Mouse (Mus musculus): ENCODE data around the gene Fam217a. TPM values are rescaled to one million over a fixed set of nuclear protein-coding genes. Genes with fewer than 3 reads are reported as not detected.
"Not testable (repeated sequence)": the region's sequence is repeated elsewhere in the genome, so short reads cannot be mapped to it uniquely, and the experiment has no call there.

The Fam217a gene
- polyA plus RNA-seq, 1 experiment from 2014 or later: 1.8 TPM

DNA sequence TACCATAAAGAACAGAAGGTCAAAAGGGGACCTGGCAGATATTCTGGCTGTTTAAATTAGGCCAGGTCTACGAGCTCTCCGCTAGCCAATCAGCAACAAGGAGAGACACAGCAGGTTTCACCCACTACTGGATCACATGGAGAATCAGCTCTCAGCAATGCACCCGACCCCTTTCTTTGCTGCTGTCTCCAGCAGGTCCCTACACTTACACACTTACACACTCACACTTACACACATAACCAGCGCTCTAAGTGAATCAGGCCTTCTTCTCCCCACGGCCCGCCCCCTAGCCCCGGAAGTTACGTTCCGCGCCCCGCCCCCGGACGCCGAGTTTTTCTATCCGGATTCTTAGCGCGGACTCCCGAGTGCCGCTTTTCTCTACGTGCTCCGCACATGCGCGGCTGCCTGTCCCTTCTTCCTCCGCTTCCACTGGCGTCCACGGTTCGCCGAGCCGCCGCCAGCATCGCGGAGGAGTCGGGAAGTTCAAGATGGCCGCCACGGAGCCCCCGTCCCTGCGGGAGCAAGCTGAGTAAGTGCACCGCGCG lies 48.9 kb downstream of the Fam217a start, which contains the start of gene Prpf4b:
Prpf4b (plus strand) TSS at position 137 of the 545 bp plus-strand sequence.
- H3K27ac ChIP-seq (ENCODE audit: low read length): peak within 1 kb of the TSS; percentile 98
- ATAC-seq: peak; percentile 81

DNA sequence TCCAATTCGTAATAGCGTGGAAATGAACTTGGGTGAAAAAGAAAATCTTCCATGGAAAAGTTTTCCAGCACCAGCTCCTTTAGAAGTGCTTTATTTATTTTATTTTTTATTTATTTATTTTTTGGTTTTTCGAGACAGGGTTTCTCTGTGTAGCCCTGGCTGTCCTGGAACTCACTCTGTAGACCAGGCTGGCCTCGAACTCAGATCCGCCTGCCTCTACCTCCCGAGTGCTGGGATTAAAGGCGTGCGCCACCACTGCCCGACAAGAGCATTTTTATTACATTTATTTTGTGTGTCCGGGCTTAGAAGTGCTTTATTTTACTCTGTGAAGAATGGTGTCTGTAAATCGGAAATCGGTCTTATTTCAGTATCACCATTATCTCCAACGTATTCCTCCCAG lies 49.4 kb downstream of the Fam217a start:
- 17% methylated on average over 13 of the region's 13 CpGs for WGBS
- TF ChIP-seq CTCF (IDR thresholded peaks at IDR 0.05): 0 out of 2 replicates have a peak, but pooled peaks have one; percentile 1
- H3K36me3 ChIP-seq (ENCODE audit: insufficient read depth, low read length); H3K9me3 ChIP-seq (ENCODE audit: low read length); H3K4me1 ChIP-seq (ENCODE audit: insufficient read depth, low read depth, low read length); ATAC-seq; H3K27me3 ChIP-seq (replicated peaks; ENCODE audit: insufficient read depth, low read length); DNase-seq (ENCODE audit: low spot score): not testable (repeated sequence)
- H3K4me2 ChIP-seq (replicated peaks; ENCODE audit: low read depth, low read length): peak overlapping the region; percentile 76
- H3K27ac ChIP-seq (ENCODE audit: low read length): peak overlapping the region; percentile 98
- peak overlapping the region; percentile 94; the same call in 1 of the 2 replicates for H3K9ac ChIP-seq (replicated peaks; ENCODE audit: low read depth)
- H3K4me3 ChIP-seq (ENCODE audit: low read depth, low read length): peak overlapping the region; percentile 99

More for the DNA sequence above, 48.9 kb downstream of the Fam217a start, which contains the start of gene Prpf4b:
- Histone ChIP-seq H3K27me3 (replicated peaks; ENCODE audit: insufficient read depth, low read length) (no peaks in the 10 kb centered on the region), H3K9me3 (ENCODE audit: low read length) (no peaks in the 10 kb centered on the region), H3K9ac (replicated peaks; ENCODE audit: low read depth) (peak within 1 kb of the TSS; percentile 94), H3K4me2 (replicated peaks; ENCODE audit: low read depth, low read length) (peak within 1 kb of the TSS; percentile 76), H3K4me3 (ENCODE audit: low read depth, low read length) (peak within 1 kb of the TSS; percentile 99), H3K4me1 (ENCODE audit: insufficient read depth, low read depth, low read length) (0 out of 2 replicates have a peak, but pooled peaks cover 3% of the 10 kb centered on the region), H3K36me3 (ENCODE audit: insufficient read depth, low read length) (no peaks in the 10 kb centered on the region)
- peak; percentile 96 for DNase-seq (ENCODE audit: low spot score)
- under 1% methylated on average over 40 of the region's 40 CpGs for WGBS
- TF ChIP-seq EP300 (IDR thresholded peaks at IDR 0.05) (no peak), CTCF (IDR thresholded peaks at IDR 0.05) (no peak)

DNA sequence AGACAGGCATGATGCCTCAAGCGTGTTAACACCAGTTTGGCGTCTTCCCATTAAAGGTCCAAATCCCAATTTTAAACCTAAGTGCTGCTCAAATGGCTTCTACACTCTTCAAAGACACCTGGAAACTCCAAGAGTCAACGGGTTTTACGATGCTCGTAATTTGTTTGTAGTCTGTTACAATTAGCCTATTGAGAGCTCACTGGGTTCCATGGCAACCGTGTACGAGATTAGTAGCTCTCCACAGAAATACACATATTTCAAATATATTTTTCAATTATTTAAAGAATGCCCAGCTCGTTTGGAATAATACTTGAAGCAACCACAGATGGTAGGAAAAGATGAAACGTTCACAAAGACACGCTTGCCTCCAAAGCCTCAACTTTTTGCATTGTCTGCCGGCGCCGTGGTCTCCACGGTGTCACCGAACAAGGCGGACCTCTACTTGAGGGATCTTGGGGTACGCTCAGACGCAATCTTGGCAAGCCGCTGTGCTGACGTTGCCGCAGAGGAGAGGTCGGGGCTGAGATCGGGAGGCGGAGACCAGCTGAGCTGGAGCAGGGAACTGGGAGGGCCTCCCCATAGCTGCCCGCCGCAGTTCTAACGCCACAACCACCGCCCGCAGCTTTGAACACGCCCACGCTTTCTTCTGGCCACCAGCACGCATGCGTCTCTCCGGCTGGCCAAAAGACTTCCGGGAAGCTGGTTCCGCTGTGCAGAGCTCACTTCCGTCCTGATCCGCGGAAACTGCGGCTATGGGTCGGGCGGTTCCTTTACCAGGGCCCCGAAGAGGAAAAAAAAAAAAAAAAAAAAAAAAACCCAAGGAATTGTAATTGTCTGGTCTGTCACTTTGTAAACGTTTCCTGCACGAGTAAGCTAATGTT lies 50.1 kb downstream of the Fam217a start:
- Histone ChIP-seq H3K4me3 (ENCODE audit: low read depth, low read length) (peak overlapping the region; percentile 99), H3K27ac (ENCODE audit: low read length) (peak overlapping the region; percentile 98), H3K4me1 (ENCODE audit: insufficient read depth, low read depth, low read length) (no peaks in the 10 kb centered on the region), H3K27me3 (replicated peaks; ENCODE audit: insufficient read depth, low read length) (no peaks in the 10 kb centered on the region), H3K9me3 (ENCODE audit: low read length) (no peaks in the 10 kb centered on the region), H3K4me2 (replicated peaks; ENCODE audit: low read depth, low read length) (peak overlapping the region; percentile 76), H3K9ac (replicated peaks; ENCODE audit: low read depth) (peak overlapping the region; percentile 41; the same call in 1 of the 2 replicates), H3K36me3 (ENCODE audit: insufficient read depth, low read length) (no peaks in the 10 kb centered on the region)
- peak; percentile 99 for DNase-seq (ENCODE audit: low spot score)
- ATAC-seq: peak; percentile 93
- 2% methylated on average over 45 of the region's 45 CpGs for WGBS
- no peak for TF ChIP-seq CTCF (IDR thresholded peaks at IDR 0.05)
- no peak for TF ChIP-seq EP300 (IDR thresholded peaks at IDR 0.05)

- H3K4me3 ChIP-seq (ENCODE audit: low read depth, low read length): no peak overlapping the region
- H3K4me2 ChIP-seq (replicated peaks; ENCODE audit: low read depth, low read length): no peak overlapping the region
- DNase-seq (ENCODE audit: low spot score) (peak; percentile 91), ATAC-seq (peak; percentile 57)
- no peaks in the 10 kb centered on the region for H3K36me3 ChIP-seq (ENCODE audit: insufficient read depth, low read length)
- H3K9me3 ChIP-seq (ENCODE audit: low read length): no peaks in the 10 kb centered on the region
- H3K27me3 ChIP-seq (replicated peaks; ENCODE audit: insufficient read depth, low read length): no peaks in the 10 kb centered on the region
- TF ChIP-seq CTCF (IDR thresholded peaks at IDR 0.05): peak; percentile 90
- no peak for TF ChIP-seq EP300 (IDR thresholded peaks at IDR 0.05)
- WGBS: 31% methylated on average over 7 of the region's 7 CpGs
- H3K9ac ChIP-seq (replicated peaks; ENCODE audit: low read depth): no peak overlapping the region
- H3K4me1 ChIP-seq (ENCODE audit: insufficient read depth, low read depth, low read length): no peaks in the 10 kb centered on the region
- no peak overlapping the region for H3K27ac ChIP-seq (ENCODE audit: low read length)
Measured at GRCm38 (mm10) chr13:34864420-34865169, 59.5 kb downstream of the Fam217a start.

DNA sequence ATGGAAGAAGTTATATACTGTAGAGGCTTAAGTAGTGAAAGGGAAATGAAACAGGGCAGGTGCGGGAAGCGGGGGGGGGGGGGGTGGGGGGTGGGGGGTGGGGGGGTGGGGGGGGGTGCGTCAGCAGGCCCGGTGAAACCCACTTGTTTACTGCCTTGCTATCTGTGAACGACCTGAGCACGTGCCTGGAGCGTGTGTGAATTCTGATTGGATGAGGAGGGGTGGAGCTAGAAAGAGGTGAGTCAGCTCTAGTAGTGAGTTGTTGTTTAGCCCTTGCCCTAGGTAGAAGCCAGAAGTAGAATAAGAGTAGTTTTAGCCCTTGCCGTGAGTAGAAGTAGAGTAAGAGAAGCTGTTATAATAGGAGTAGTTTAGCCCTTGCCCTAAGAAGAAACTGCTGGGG lies 62.9 kb downstream of the Fam217a start:
- H3K9me3 ChIP-seq (ENCODE audit: low read length); H3K4me2 ChIP-seq (replicated peaks; ENCODE audit: low read depth, low read length); H3K36me3 ChIP-seq (ENCODE audit: insufficient read depth, low read length); H3K4me3 ChIP-seq (ENCODE audit: low read depth, low read length); DNase-seq (ENCODE audit: low spot score); ATAC-seq; H3K4me1 ChIP-seq (ENCODE audit: insufficient read depth, low read depth, low read length); H3K9ac ChIP-seq (replicated peaks; ENCODE audit: low read depth); H3K27me3 ChIP-seq (replicated peaks; ENCODE audit: insufficient read depth, low read length); H3K27ac ChIP-seq (ENCODE audit: low read length): not testable (repeated sequence)
- 37% methylated on average over 6 of the region's 8 CpGs for WGBS

Other genes starting within 250 kb of the Fam217a start
- gene Fam50b, start 189.5 kb downstream of the Fam217a start, polyA plus RNA-seq (2015; fragmentation: Nextera tagmentation; extraction: Ambion mirVana): 0.10 and 0.11 TPM in 2 replicates
- gene Prpf4b, start 49.0 kb downstream of the Fam217a start, polyA plus RNA-seq (2015; fragmentation: Nextera tagmentation; extraction: Ambion mirVana): 61.9 and 63.5 TPM in 2 replicates
- not detected in 2 replicates for gene 4933417A18Rik, start 99 bp upstream of the Fam217a start, polyA plus RNA-seq (2015; fragmentation: Nextera tagmentation; extraction: Ambion mirVana)
- 0.23 and 0.46 TPM in 2 replicates for gene Eci3, start 39.5 kb upstream of the Fam217a start, polyA plus RNA-seq (2015; fragmentation: Nextera tagmentation; extraction: Ambion mirVana)
- gene Eci2, start 102.8 kb upstream of the Fam217a start, polyA plus RNA-seq (2015; fragmentation: Nextera tagmentation; extraction: Ambion mirVana): 133 and 150 TPM in 2 replicates

Data from lung, postnatal 0 days (tissue).